In genomic region chr16:45095561-45096482, GRCm38 (mm10) we compare ENCODE assay signal across 9 mouse cellular contexts. TPM values are rescaled to one million over a fixed set of nuclear protein-coding genes. Genes with fewer than 3 reads are reported as not detected.
DNase-seq lines count a peak whose midpoint lies in the region; ATAC-seq lines count a peak whose summit lies in the region.
"Had no signal": no experiment of that assay in that cellular context is flagged by ENCODE, and none has a peak within 500 bp of the region (broad histone marks: within the 10 kb centered on the region; RNA-seq: fewer than 3 reads in every experiment).

No protein-coding gene starts in this region.

- no peaks in the 10 kb centered on the region for H3K36me3 ChIP-seq in forebrain, embryonic 10.5 days (replicated peaks)
- H3K36me3 ChIP-seq in forebrain, embryonic 14.5 days (ENCODE audit: control insufficient read depth, insufficient read depth, low read length), result no peaks in the 10 kb centered on the region
- no peaks in the 10 kb centered on the region for H3K36me3 ChIP-seq in heart, embryonic 16.5 days (ENCODE audit: control insufficient read depth, insufficient read depth)
- no peaks in the 10 kb centered on the region for H3K36me3 ChIP-seq in forebrain, embryonic 16.5 days (ENCODE audit: control insufficient read depth, insufficient read depth)

- no peak overlapping the region for H3K9ac ChIP-seq in forebrain, embryonic 14.5 days (ENCODE audit: low read length)
- peak overlapping the region; percentile 73; the same call in 1 of the 2 replicates for H3K9ac ChIP-seq in heart, embryonic 16.5 days (ENCODE audit: low read length)
- no peak overlapping the region for H3K9ac ChIP-seq in forebrain, embryonic 16.5 days (replicated peaks; ENCODE audit: low read depth, low read length)

- H3K4me3 ChIP-seq in forebrain, embryonic 10.5 days, result no peak overlapping the region
- no peak overlapping the region for H3K4me3 ChIP-seq in forebrain, embryonic 14.5 days (ENCODE audit: low read depth, low read length)
- peak overlapping the region; percentile 52 for H3K4me3 ChIP-seq in heart, embryonic 16.5 days (ENCODE audit: low read length)
- H3K4me3 ChIP-seq in forebrain, embryonic 16.5 days (replicated peaks; ENCODE audit: low read length), result no peak overlapping the region

- no peaks in the 10 kb centered on the region for H3K9me3 ChIP-seq in forebrain, embryonic 10.5 days
- no peaks in the 10 kb centered on the region for H3K9me3 ChIP-seq in forebrain, embryonic 14.5 days (replicated peaks; ENCODE audit: control insufficient read depth, low read length)
- no peaks in the 10 kb centered on the region for H3K9me3 ChIP-seq in heart, embryonic 16.5 days (replicated peaks; ENCODE audit: control insufficient read depth, low read length)
- no peaks in the 10 kb centered on the region for H3K9me3 ChIP-seq in forebrain, embryonic 16.5 days (ENCODE audit: control insufficient read depth, low read length)

- H3K27me3 ChIP-seq in forebrain, embryonic 10.5 days (ENCODE audit: poor library complexity, severe bottlenecking), result no peaks in the 10 kb centered on the region
- no peaks in the 10 kb centered on the region for H3K27me3 ChIP-seq in forebrain, embryonic 14.5 days (replicated peaks; ENCODE audit: control insufficient read depth, insufficient read depth, low read length)
- no peaks in the 10 kb centered on the region for H3K27me3 ChIP-seq in heart, embryonic 16.5 days (ENCODE audit: control insufficient read depth, insufficient read depth, low read length)
- H3K27me3 ChIP-seq in forebrain, embryonic 16.5 days (replicated peaks; ENCODE audit: control insufficient read depth, insufficient read depth, low read length), result no peaks in the 10 kb centered on the region

- WGBS in forebrain, embryonic 10.5 days, result 92% methylated on average over 26 of the region's 26 CpGs
- WGBS in forebrain, embryonic 14.5 days, result 94% methylated on average over 26 of the region's 26 CpGs
- WGBS in heart, embryonic 16.5 days, result 80% methylated on average over 26 of the region's 26 CpGs
- 88% methylated on average over 26 of the region's 26 CpGs for WGBS in forebrain, embryonic 16.5 days

- H3K4me2 ChIP-seq in forebrain, embryonic 14.5 days (ENCODE audit: low read length), result no peak overlapping the region
- peak overlapping the region; percentile 62 for H3K4me2 ChIP-seq in heart, embryonic 16.5 days (ENCODE audit: low read depth, low read length)
- no peak overlapping the region; the same call in 1 of the 2 replicates for H3K4me2 ChIP-seq in forebrain, embryonic 16.5 days (ENCODE audit: low read length)

- DNase-seq in forebrain, embryonic 10.5 days (ENCODE audit: extremely low spot score, low spot score), result no peak
- DNase-seq in forebrain, embryonic 14.5 days (ENCODE audit: low spot score), result no peak
- DNase-seq in left cerebral cortex, postnatal 4 days, result peak; percentile 37
- DNase-seq in left cerebral cortex, postnatal 36 days (ENCODE audit: low spot score in 2 of 2), result no peak
- DNase-seq in lung, postnatal 36 days, result peak; percentile 58
- no peak for DNase-seq in MN1 (ENCODE audit: low spot score)
- DNase-seq: right cerebral cortex, adult 18-20 months had no signal

- ATAC-seq in forebrain, embryonic 14.5 days, result no peak
- ATAC-seq in heart, embryonic 16.5 days (replicated peaks; ENCODE audit: extremely low read depth, insufficient read depth, low FRiP score), result no peak
- ATAC-seq in forebrain, embryonic 16.5 days, result no peak

- 0 out of 2 replicates have a peak overlapping the region, but pooled peaks have one; percentile 5 for H3K27ac ChIP-seq in forebrain, embryonic 10.5 days
- no peak overlapping the region for H3K27ac ChIP-seq in forebrain, embryonic 14.5 days (ENCODE audit: low read depth, low read length)
- H3K27ac ChIP-seq in heart, embryonic 16.5 days (ENCODE audit: low read length), result no peak overlapping the region
- no peak overlapping the region for H3K27ac ChIP-seq in forebrain, embryonic 16.5 days (ENCODE audit: low read length)

- intact Hi-C loops in left cerebral cortex, postnatal 4 days (cut with DNase I), result no loop called here
- intact Hi-C loops in left cerebral cortex, postnatal 36 days (cut with DNase I), result loop anchor here (10.0 kb wide), 1 partner anchor 371 kb away; the partner anchor contains the start of gene Nepro

- peaks cover 33% of the 10 kb centered on the region for H3K4me1 ChIP-seq in forebrain, embryonic 10.5 days
- no peaks in the 10 kb centered on the region for H3K4me1 ChIP-seq in forebrain, embryonic 14.5 days (ENCODE audit: control insufficient read depth, insufficient read depth, low read length)
- H3K4me1 ChIP-seq in heart, embryonic 16.5 days (ENCODE audit: control insufficient read depth, insufficient read depth, low read length), result peaks cover 40% of the 10 kb centered on the region
- peaks cover 20% of the 10 kb centered on the region for H3K4me1 ChIP-seq in forebrain, embryonic 16.5 days (replicated peaks; ENCODE audit: control insufficient read depth, insufficient read depth, low read length)

RNA-seq across cellular contexts. Expression of gene Ccdc80, which starts 2.6 kb away (rescaled TPM):
- 11.7 and 14.0 TPM in 2 replicates for polyA plus RNA-seq in forebrain, embryonic 10.5 days (2016; fragmentation: Nextera tagmentation; extraction: Ambion mirVana)
- polyA plus RNA-seq in forebrain, embryonic 14.5 days (2014; fragmentation: Nextera tagmentation; extraction: Ambion mirVana), result 14.1 and 22.6 TPM in 2 replicates
- total RNA-seq in left cerebral cortex, postnatal 4 days (2021), result 10 to 100 TPM; 12.8 to 14.5 TPM
- total RNA-seq in left cerebral cortex, postnatal 36 days (2021), result 1 to 10 TPM; 7.4 to 7.9 TPM
- polyA plus RNA-seq in heart, embryonic 16.5 days (2015; fragmentation: Nextera tagmentation; extraction: Ambion mirVana), result 77.5 and 80.0 TPM in 2 replicates
- 19.6 and 32.8 TPM in 2 replicates for polyA plus RNA-seq in forebrain, embryonic 16.5 days (2015; fragmentation: Nextera tagmentation; extraction: Ambion mirVana)

Comparison
In these comparisons a context has a peak if more than half of its experiments do, and no peak if none do; other contexts are left out.
1. DNase-seq: peak in left cerebral cortex, postnatal 4 days (single experiment) and lung, postnatal 36 days (single experiment); none in forebrain, embryonic 10.5 days (single experiment), forebrain, embryonic 14.5 days (single experiment), left cerebral cortex, postnatal 36 days (0 of 2) and MN1 (single experiment).